Mouse (Mus musculus): ENCODE results near the gene 2510009E07Rik. TPM values are rescaled to one million over a fixed set of nuclear protein-coding genes. Genes with fewer than 3 reads are reported as not detected.

Gene 2510009E07Rik
- polyA plus RNA-seq, 1 experiment, result 0.80 TPM

DNA sequence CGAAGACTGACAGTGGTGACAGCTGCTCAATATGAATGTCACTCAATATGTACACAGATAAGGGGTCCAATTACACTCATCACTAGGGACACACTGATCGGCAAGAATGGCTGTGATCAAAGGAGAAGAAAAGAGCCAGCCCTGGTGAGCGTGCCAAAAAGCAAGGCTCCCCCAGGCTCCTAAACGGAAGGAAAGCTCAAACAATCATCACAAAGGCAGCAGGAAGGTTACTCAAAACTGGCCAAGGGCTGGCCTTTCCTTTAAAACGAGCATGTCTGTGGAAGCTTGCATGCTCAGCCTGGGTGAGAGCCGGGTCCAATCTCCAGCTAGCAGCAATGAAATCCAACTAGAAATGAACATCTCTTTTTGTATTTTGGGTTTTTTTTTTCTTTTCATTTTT is 39.2 kb downstream of the 2510009E07Rik start:
- Histone ChIP-seq H3K4me3 (ENCODE audit: control insufficient read depth, low read depth, low read length) (no peak overlapping the region), H3K27me3 (ENCODE audit: control insufficient read depth, insufficient read depth, low read length) (no peaks in the 10 kb centered on the region), H3K4me1 (ENCODE audit: control insufficient read depth, insufficient read depth, low read length) (peaks cover 9% of the 10 kb centered on the region; the same call in 1 of the 2 replicates), H3K27ac (ENCODE audit: control insufficient read depth, insufficient read depth, low read depth, low read length) (no peak overlapping the region), H3K36me3 (ENCODE audit: control insufficient read depth, insufficient read depth, low read length) (no peaks in the 10 kb centered on the region)
- TF ChIP-seq POLR2A (IDR thresholded peaks at IDR 0.05; ENCODE audit: control insufficient read depth, low read depth, low read length), result no peak
- TF ChIP-seq CTCF (IDR thresholded peaks at IDR 0.05; ENCODE audit: control insufficient read depth, insufficient read depth, insufficient replicate concordance, low read depth, low read length), result no peak

DNA sequence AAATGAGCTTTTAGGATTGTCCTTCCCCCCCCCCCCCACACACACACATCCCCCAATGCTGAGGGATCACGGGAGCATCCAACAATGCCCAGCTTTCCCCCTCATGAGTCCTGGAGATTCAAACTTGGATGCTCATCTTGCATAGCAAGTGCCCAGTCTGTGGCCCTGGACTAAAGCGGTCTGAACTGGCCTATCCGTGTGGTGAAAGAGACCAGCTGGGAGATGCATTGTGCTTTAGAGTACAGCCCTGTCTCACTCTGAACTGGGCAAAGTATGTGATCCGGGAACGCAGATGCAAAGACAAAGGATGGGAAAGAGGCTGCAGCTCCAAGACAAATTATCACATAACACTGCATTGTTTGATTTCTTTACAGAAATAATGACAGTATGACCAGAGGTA is 40.1 kb downstream of the 2510009E07Rik start:
- Histone ChIP-seq H3K4me3 (ENCODE audit: control insufficient read depth, low read depth, low read length) (no peak overlapping the region), H3K4me1 (ENCODE audit: control insufficient read depth, insufficient read depth, low read length) (peaks cover 9% of the 10 kb centered on the region; the same call in 1 of the 2 replicates), H3K27ac (ENCODE audit: control insufficient read depth, insufficient read depth, low read depth, low read length) (no peak overlapping the region), H3K27me3 (ENCODE audit: control insufficient read depth, insufficient read depth, low read length) (no peaks in the 10 kb centered on the region), H3K36me3 (ENCODE audit: control insufficient read depth, insufficient read depth, low read length) (no peaks in the 10 kb centered on the region)
- TF ChIP-seq POLR2A (IDR thresholded peaks at IDR 0.05; ENCODE audit: control insufficient read depth, low read depth, low read length) (no peak), CTCF (IDR thresholded peaks at IDR 0.05; ENCODE audit: control insufficient read depth, insufficient read depth, insufficient replicate concordance, low read depth, low read length) (no peak)

DNA sequence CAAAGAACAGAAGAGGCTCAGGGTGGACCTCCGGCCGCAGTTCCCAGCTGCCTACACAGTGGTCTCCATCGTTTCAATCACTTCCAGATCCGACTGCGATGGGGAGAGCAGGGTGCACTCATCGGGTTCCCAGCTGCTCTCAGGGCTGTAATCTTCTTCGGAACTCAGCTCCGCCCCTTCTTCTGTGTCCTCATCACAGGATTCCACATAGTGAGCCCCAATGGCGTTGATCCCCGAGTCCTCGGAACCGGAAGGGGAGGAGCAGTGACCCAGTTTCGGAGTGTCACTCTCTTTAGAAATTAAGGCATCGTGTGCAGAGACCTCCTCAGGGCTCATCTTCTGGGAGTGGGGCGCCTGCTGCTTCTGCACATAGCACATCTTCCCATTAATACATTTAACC is 41.3 kb downstream of the 2510009E07Rik start:
- H3K4me1 ChIP-seq (ENCODE audit: control insufficient read depth, insufficient read depth, low read length), result peaks cover 9% of the 10 kb centered on the region; the same call in 1 of the 2 replicates
- peak overlapping the region; percentile 51 for H3K4me3 ChIP-seq (ENCODE audit: control insufficient read depth, low read depth, low read length)
- H3K36me3 ChIP-seq (ENCODE audit: control insufficient read depth, insufficient read depth, low read length), result no peaks in the 10 kb centered on the region
- H3K27me3 ChIP-seq (ENCODE audit: control insufficient read depth, insufficient read depth, low read length), result no peaks in the 10 kb centered on the region
- no peak overlapping the region for H3K27ac ChIP-seq (ENCODE audit: control insufficient read depth, insufficient read depth, low read depth, low read length)
- 0 out of 2 replicates have a peak, but pooled peaks have one; percentile 34 for TF ChIP-seq POLR2A (IDR thresholded peaks at IDR 0.05; ENCODE audit: control insufficient read depth, low read depth, low read length)
- TF ChIP-seq CTCF (IDR thresholded peaks at IDR 0.05; ENCODE audit: control insufficient read depth, insufficient read depth, insufficient replicate concordance, low read depth, low read length), result no peak

DNA sequence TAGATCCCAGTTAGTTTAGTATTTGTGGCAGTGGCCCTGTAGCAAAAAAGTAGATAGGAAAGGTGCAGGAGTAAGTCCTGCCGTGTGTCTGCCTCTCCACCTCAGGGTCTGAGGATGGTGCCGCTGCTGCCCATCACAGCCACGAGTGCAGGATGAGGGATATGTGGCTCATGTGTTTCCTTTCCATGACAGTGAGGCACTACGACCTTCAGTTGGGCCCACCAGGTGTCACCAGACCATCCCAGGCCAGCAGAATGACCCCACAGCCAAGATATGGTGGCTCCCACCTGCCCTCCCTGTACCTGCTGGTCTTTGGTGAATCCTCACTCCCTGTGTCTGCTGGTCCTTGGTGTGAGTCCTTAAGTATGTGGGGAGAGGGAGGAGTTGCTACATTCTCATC is 43.3 kb downstream of the 2510009E07Rik start:
- no peak overlapping the region for H3K4me3 ChIP-seq (ENCODE audit: control insufficient read depth, low read depth, low read length)
- TF ChIP-seq POLR2A (IDR thresholded peaks at IDR 0.05; ENCODE audit: control insufficient read depth, low read depth, low read length) (no peak), CTCF (IDR thresholded peaks at IDR 0.05; ENCODE audit: control insufficient read depth, insufficient read depth, insufficient replicate concordance, low read depth, low read length) (no peak)
- no peaks in the 10 kb centered on the region for H3K36me3 ChIP-seq (ENCODE audit: control insufficient read depth, insufficient read depth, low read length)
- no peaks in the 10 kb centered on the region for H3K27me3 ChIP-seq (ENCODE audit: control insufficient read depth, insufficient read depth, low read length)
- H3K27ac ChIP-seq (ENCODE audit: control insufficient read depth, insufficient read depth, low read depth, low read length), result no peak overlapping the region
- H3K4me1 ChIP-seq (ENCODE audit: control insufficient read depth, insufficient read depth, low read length), result peaks cover 9% of the 10 kb centered on the region; the same call in 1 of the 2 replicates

DNA sequence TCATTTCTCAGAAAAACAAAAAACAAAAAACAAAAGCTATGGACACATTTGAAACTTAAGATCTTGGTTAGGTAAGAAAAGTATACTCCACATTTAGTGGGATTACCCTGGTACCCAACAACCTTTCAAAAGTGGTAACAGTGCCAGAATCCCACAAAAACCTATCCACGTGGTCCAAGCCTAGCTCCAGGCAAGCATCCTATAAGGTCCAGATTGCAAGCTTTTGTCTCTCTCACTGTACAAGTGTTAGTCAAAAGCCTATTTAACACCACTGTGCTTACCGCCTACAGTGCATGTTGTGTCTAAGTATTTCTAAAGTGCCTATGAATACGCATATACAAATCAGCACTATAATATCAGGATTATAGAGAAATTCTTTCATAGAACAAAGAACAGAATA is 44.2 kb downstream of the 2510009E07Rik start:
- TF ChIP-seq POLR2A (IDR thresholded peaks at IDR 0.05; ENCODE audit: control insufficient read depth, low read depth, low read length) (no peak), CTCF (IDR thresholded peaks at IDR 0.05; ENCODE audit: control insufficient read depth, insufficient read depth, insufficient replicate concordance, low read depth, low read length) (no peak)
- no peaks in the 10 kb centered on the region for H3K27me3 ChIP-seq (ENCODE audit: control insufficient read depth, insufficient read depth, low read length)
- no peak overlapping the region for H3K27ac ChIP-seq (ENCODE audit: control insufficient read depth, insufficient read depth, low read depth, low read length)
- H3K4me1 ChIP-seq (ENCODE audit: control insufficient read depth, insufficient read depth, low read length), result peaks cover 9% of the 10 kb centered on the region; the same call in 1 of the 2 replicates
- H3K36me3 ChIP-seq (ENCODE audit: control insufficient read depth, insufficient read depth, low read length), result no peaks in the 10 kb centered on the region
- no peak overlapping the region for H3K4me3 ChIP-seq (ENCODE audit: control insufficient read depth, low read depth, low read length)

DNA sequence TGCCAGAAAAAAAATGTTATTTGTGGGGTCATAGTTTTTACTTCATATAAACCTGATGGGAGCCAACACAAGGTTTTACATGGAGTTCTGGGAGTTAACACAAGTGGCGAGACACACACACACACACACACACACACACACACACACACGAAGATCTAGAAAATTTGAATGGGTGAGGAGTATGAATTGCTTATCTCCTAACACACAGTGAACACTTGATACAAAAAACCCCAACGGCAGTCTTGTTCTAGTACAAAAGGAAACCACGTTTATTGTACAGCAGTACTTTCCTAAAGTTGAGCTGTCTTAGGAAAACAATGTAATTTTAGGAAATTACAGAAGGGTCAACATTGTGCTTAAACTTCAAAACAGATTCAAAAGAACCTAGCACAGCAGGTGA is 45.7 kb downstream of the 2510009E07Rik start:
- no peaks in the 10 kb centered on the region for H3K27me3 ChIP-seq (ENCODE audit: control insufficient read depth, insufficient read depth, low read length)
- no peak overlapping the region for H3K4me3 ChIP-seq (ENCODE audit: control insufficient read depth, low read depth, low read length)
- no peaks in the 10 kb centered on the region for H3K36me3 ChIP-seq (ENCODE audit: control insufficient read depth, insufficient read depth, low read length)
- no peak for TF ChIP-seq POLR2A (IDR thresholded peaks at IDR 0.05; ENCODE audit: control insufficient read depth, low read depth, low read length)
- no peak for TF ChIP-seq CTCF (IDR thresholded peaks at IDR 0.05; ENCODE audit: control insufficient read depth, insufficient read depth, insufficient replicate concordance, low read depth, low read length)
- H3K4me1 ChIP-seq (ENCODE audit: control insufficient read depth, insufficient read depth, low read length), result peaks cover 9% of the 10 kb centered on the region; the same call in 1 of the 2 replicates
- H3K27ac ChIP-seq (ENCODE audit: control insufficient read depth, insufficient read depth, low read depth, low read length), result no peak overlapping the region

DNA sequence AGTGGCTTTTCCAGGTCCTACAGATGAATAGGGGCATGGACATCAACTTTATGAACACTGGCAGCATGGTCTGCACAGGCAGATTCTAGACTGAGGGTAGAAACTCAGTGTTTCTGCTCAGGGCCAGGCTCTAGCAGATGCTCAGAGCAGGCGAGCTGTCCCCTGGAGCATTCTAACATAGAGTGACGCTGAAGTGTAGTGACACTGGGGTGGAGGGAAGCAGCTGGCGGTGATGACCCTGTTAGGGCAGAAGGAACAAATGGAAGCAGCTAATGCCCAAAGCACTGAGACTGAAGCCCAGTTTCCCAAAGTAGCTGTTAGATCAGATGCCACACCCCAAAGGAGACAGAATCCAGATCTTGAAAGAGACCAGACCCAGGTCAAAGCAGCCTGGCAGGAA is 48.0 kb downstream of the 2510009E07Rik start:
- Histone ChIP-seq H3K4me3 (ENCODE audit: control insufficient read depth, low read depth, low read length) (no peak overlapping the region), H3K27ac (ENCODE audit: control insufficient read depth, insufficient read depth, low read depth, low read length) (no peak overlapping the region), H3K27me3 (ENCODE audit: control insufficient read depth, insufficient read depth, low read length) (no peaks in the 10 kb centered on the region), H3K4me1 (ENCODE audit: control insufficient read depth, insufficient read depth, low read length) (no peaks in the 10 kb centered on the region; the same call in 1 of the 2 replicates), H3K36me3 (ENCODE audit: control insufficient read depth, insufficient read depth, low read length) (no peaks in the 10 kb centered on the region)
- TF ChIP-seq CTCF (IDR thresholded peaks at IDR 0.05; ENCODE audit: control insufficient read depth, insufficient read depth, insufficient replicate concordance, low read depth, low read length), result no peak
- no peak for TF ChIP-seq POLR2A (IDR thresholded peaks at IDR 0.05; ENCODE audit: control insufficient read depth, low read depth, low read length)

DNA sequence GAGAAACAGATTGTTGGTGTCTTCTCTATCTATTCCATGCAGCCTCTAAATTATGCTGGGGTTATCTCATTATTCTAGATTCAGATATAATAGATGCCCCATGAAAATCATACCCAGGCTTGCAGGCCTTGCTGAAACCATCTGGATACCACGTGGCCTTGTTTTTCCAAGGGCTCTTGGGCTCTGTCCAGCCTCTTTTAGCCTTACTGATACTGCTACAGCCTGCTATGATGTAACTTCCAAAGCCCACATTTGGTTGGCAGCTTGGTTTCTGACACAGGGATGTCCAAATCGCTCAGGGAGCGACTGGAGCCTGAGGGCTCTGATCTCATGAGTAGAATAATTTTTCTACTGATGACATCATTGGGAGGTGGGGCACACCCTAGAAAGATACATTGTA is 48.5 kb downstream of the 2510009E07Rik start:
- no peaks in the 10 kb centered on the region for H3K36me3 ChIP-seq (ENCODE audit: control insufficient read depth, insufficient read depth, low read length)
- H3K27ac ChIP-seq (ENCODE audit: control insufficient read depth, insufficient read depth, low read depth, low read length), result no peak overlapping the region
- TF ChIP-seq POLR2A (IDR thresholded peaks at IDR 0.05; ENCODE audit: control insufficient read depth, low read depth, low read length) (no peak), CTCF (IDR thresholded peaks at IDR 0.05; ENCODE audit: control insufficient read depth, insufficient read depth, insufficient replicate concordance, low read depth, low read length) (no peak)
- H3K4me1 ChIP-seq (ENCODE audit: control insufficient read depth, insufficient read depth, low read length), result no peaks in the 10 kb centered on the region; the same call in 1 of the 2 replicates
- H3K27me3 ChIP-seq (ENCODE audit: control insufficient read depth, insufficient read depth, low read length), result no peaks in the 10 kb centered on the region
- no peak overlapping the region for H3K4me3 ChIP-seq (ENCODE audit: control insufficient read depth, low read depth, low read length)

Measured in testis, adult 2 months (tissue).